8 mouse cellular contexts compared by ENCODE assay signal in genomic region chr4:116151238-116151637, GRCm38 (mm10). TPM values are rescaled to one million over a fixed set of nuclear protein-coding genes. Genes with fewer than 3 reads are reported as not detected.
A peak's percentile ranks its signal among the peaks of the same experiment; 100 is the strongest.
DNase-seq lines count a peak whose midpoint lies in the region; ATAC-seq and TF ChIP-seq lines count a peak whose summit lies in the region.

TSS of gene Lurap1 (minus strand) at chr4:116151338.

- H3K27ac ChIP-seq in kidney, embryonic 14.5 days (ENCODE audit: low read depth, low read length), result peak within 1 kb of the TSS; percentile 80; the same call in 1 of the 2 replicates
- peak within 1 kb of the TSS; percentile 85 for H3K27ac ChIP-seq in cortical plate, adult 2 months (ENCODE audit: insufficient read depth, low read length)
- H3K27ac ChIP-seq in hindbrain, embryonic 16.5 days (ENCODE audit: low read depth, low read length), result peak within 1 kb of the TSS; percentile 90
- peak within 1 kb of the TSS; percentile 96 for H3K27ac ChIP-seq in midbrain, embryonic 10.5 days (replicated peaks)

- intact Hi-C loops in gastrocnemius, postnatal 36 days (cut with DNase I), result no loop called here

- no peak for TF ChIP-seq POLR2A in cortical plate, adult 2 months (IDR thresholded peaks at IDR 0.05; ENCODE audit: extremely low read depth, insufficient read depth, low read length)

- H3K36me3 ChIP-seq in kidney, embryonic 14.5 days (ENCODE audit: control insufficient read depth, insufficient read depth, low read length), result peaks cover 46% of the 10 kb centered on the region
- H3K36me3 ChIP-seq in hindbrain, embryonic 16.5 days (ENCODE audit: control insufficient read depth, insufficient read depth, low read length), result peaks cover 27% of the 10 kb centered on the region
- H3K36me3 ChIP-seq in midbrain, embryonic 10.5 days, result peaks cover 48% of the 10 kb centered on the region

- 0 out of 2 replicates have a peak, but pooled peaks cover 5% of the 10 kb centered on the region for H3K4me1 ChIP-seq in kidney, embryonic 14.5 days (ENCODE audit: control insufficient read depth, insufficient read depth, low read length)
- peaks cover 4% of the 10 kb centered on the region for H3K4me1 ChIP-seq in cortical plate, adult 2 months (ENCODE audit: control insufficient read depth, insufficient read depth, low read length)
- H3K4me1 ChIP-seq in hindbrain, embryonic 16.5 days (ENCODE audit: control insufficient read depth, insufficient read depth, low read depth, low read length), result peaks cover 11% of the 10 kb centered on the region
- peaks cover 19% of the 10 kb centered on the region for H3K4me1 ChIP-seq in midbrain, embryonic 10.5 days

- no peak for TF ChIP-seq CTCF in cortical plate, adult 2 months (IDR thresholded peaks at IDR 0.05; ENCODE audit: extremely low read depth, insufficient read depth, low read length)

- H3K27me3 ChIP-seq in kidney, embryonic 14.5 days (ENCODE audit: control insufficient read depth, insufficient read depth, low read length), result no peaks in the 10 kb centered on the region
- no peaks in the 10 kb centered on the region for H3K27me3 ChIP-seq in hindbrain, embryonic 16.5 days (replicated peaks; ENCODE audit: control insufficient read depth, insufficient read depth, low read length)
- no peaks in the 10 kb centered on the region for H3K27me3 ChIP-seq in midbrain, embryonic 10.5 days (ENCODE audit: low read depth, poor library complexity, severe bottlenecking)

- no peak for DNase-seq in kidney, adult 18-20 months
- no peak for DNase-seq in midbrain, embryonic 10.5 days (ENCODE audit: low spot score)
- no peak for DNase-seq in cerebellum, adult 11 months
- DNase-seq in gastrocnemius, postnatal 36 days, result no peak
- no peak for DNase-seq in adrenal gland, adult 18-20 months (ENCODE audit: low spot score in 2 of 2)

- H3K9me3 ChIP-seq in kidney, embryonic 14.5 days (ENCODE audit: control insufficient read depth, low read length), result no peaks in the 10 kb centered on the region
- H3K9me3 ChIP-seq in hindbrain, embryonic 16.5 days (ENCODE audit: control insufficient read depth, low read length), result no peaks in the 10 kb centered on the region
- H3K9me3 ChIP-seq in midbrain, embryonic 10.5 days (replicated peaks), result peaks cover 3% of the 10 kb centered on the region; the same call in 1 of the 2 replicates

- H3K4me3 ChIP-seq in kidney, embryonic 14.5 days (ENCODE audit: low read length), result peak within 1 kb of the TSS; percentile 82
- H3K4me3 ChIP-seq in cortical plate, adult 2 months (ENCODE audit: insufficient read depth, low read length), result peak within 1 kb of the TSS; percentile 79
- H3K4me3 ChIP-seq in hindbrain, embryonic 16.5 days (ENCODE audit: low read length), result peak within 1 kb of the TSS; percentile 83
- H3K4me3 ChIP-seq in midbrain, embryonic 10.5 days, result peak within 1 kb of the TSS; percentile 86

- peak within 1 kb of the TSS; percentile 92 for H3K9ac ChIP-seq in kidney, embryonic 14.5 days (ENCODE audit: low read depth, low read length)
- H3K9ac ChIP-seq in hindbrain, embryonic 16.5 days (ENCODE audit: low read depth, low read length), result peak within 1 kb of the TSS; percentile 95

- no peak for ATAC-seq in kidney, embryonic 14.5 days (ENCODE audit: low FRiP score, low TSS enrichment)
- no peak for ATAC-seq in hindbrain, embryonic 16.5 days

- 70% methylated on average over 6 of the region's 6 CpGs for WGBS in kidney, embryonic 14.5 days
- WGBS in hindbrain, embryonic 16.5 days, result 80% methylated on average over 6 of the region's 6 CpGs
- WGBS in midbrain, embryonic 10.5 days, result 82% methylated on average over 6 of the region's 6 CpGs

- peak within 1 kb of the TSS; percentile 76 for H3K4me2 ChIP-seq in kidney, embryonic 14.5 days (replicated peaks; ENCODE audit: low read depth, low read length)
- peak within 1 kb of the TSS; percentile 82 for H3K4me2 ChIP-seq in hindbrain, embryonic 16.5 days (ENCODE audit: low read length)

RNA-seq across cellular contexts. Expression of gene Lurap1, which starts in this region (rescaled TPM):
- polyA plus RNA-seq in kidney, embryonic 14.5 days (2014; fragmentation: Nextera tagmentation; extraction: Ambion mirVana), result 2.2 and 3.2 TPM in 2 replicates
- 14.2 TPM in 2 replicates for polyA plus RNA-seq in cortical plate, adult 2 months (2012; rRNA removed)
- 3.3 and 3.7 TPM in 2 replicates for polyA plus RNA-seq in hindbrain, embryonic 16.5 days (2015; fragmentation: Nextera tagmentation; extraction: Ambion mirVana)
- polyA plus RNA-seq in midbrain, embryonic 10.5 days (2016; fragmentation: Nextera tagmentation; extraction: Ambion mirVana), result 2.2 and 2.7 TPM in 2 replicates
- 1 to 10 TPM; 6.3 to 7.8 TPM for total RNA-seq in gastrocnemius, postnatal 36 days (2021)
- 10 to 100 TPM in 1 of 2 experiments, 1 to 10 TPM in 1; 9.8 to 12.3 TPM for total RNA-seq in adrenal gland, adult 18-20 months (2021)
